13 mouse cellular contexts compared by ENCODE assay signal in the genomic region with DNA sequence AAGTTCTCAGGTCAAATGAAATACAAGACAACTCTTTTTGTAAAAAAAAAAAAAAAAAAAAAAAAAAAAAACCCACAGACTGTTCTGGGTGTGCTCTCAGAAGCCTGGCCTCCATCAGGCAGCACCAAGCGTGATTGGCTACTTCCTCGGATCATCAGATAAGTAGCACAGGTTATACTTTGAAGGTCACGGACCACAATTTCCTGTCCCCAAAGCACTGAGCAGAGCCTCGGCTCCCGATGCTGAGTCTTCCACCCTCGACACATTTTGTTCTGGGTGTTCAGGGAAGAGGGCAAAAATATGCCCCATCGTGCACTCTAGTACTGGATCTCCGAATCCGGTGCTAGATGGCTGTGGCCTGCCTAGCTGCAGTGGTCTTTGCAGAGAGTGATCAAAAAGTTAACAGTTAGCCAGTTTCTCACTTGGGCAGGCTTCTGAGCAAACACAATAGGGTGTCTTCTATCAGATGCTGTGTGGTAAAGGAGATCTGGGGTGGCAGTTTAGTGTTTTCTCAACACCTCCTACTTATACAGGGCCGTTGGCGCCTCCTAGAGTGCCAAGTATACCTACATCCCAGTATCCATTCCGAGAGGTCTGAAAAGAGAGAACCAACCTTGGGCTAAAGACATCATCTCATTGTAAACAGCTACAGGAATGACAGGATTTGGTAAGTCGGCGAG.
A peak's percentile ranks its signal among the peaks of the same experiment; 100 is the strongest.
DNase-seq lines count a peak whose midpoint lies in the region; ATAC-seq lines count a peak whose summit lies in the region.
"Had no signal": no experiment of that assay in that cellular context is flagged by ENCODE, and none has a peak within 500 bp of the region (broad histone marks: within the 10 kb centered on the region; RNA-seq: fewer than 3 reads in every experiment).

No protein-coding gene starts in this region.

- DNase-seq in spleen, postnatal 36 days (ENCODE audit: low spot score in 2 of 2), result peak; percentile 48 to 51
- DNase-seq in spleen, adult 12 weeks (ENCODE audit: low spot score), result no peak
- peak; percentile 93 for DNase-seq in induced T-regulatory cell, adult 2 months (ENCODE audit: low read depth)
- DNase-seq in thymus, adult 18-20 months, result peak; percentile 41 to 73
- no peak for DNase-seq in embryo, embryonic 9.5 days (ENCODE audit: extremely low spot score)
- no peak for DNase-seq in cerebellum, adult 8-10 months
- DNase-seq: cerebellum, postnatal 14 days; forebrain, postnatal 0 days; gastrocnemius, postnatal 36 days; kidney, postnatal 36 days; right cerebral cortex, adult 18-20 months had no signal

- no peak for ATAC-seq in erythroblast, adult 5-6 weeks (replicated peaks; ENCODE audit: low FRiP score, poor library complexity, severe bottlenecking)
- ATAC-seq: forebrain, postnatal 0 days; intestine, embryonic 16.5 days had no signal

Comparison
In these comparisons a context has a peak if more than half of its experiments do, and no peak if none do; other contexts are left out.
1. DNase-seq: peak in spleen, postnatal 36 days (2 of 2), induced T-regulatory cell, adult 2 months (single experiment) and thymus, adult 18-20 months (2 of 2); none in spleen, adult 12 weeks (single experiment), embryo, embryonic 9.5 days (single experiment) and cerebellum, adult 8-10 months (single experiment).